Mouse (Mus musculus) cerebellum, adult 8-10 months (tissue): Measurements from ENCODE around the gene Lhb.

ENCODE experiments used
- DNase-seq: peaks from one replicate; pipeline ENCODE4 v3.0.0; 2022

Gene Lhb

GRCm38 (mm10) chr7:45413864-45414739 is 6.5 kb upstream of the Lhb start:
- DNase-seq = no peak

DNA sequence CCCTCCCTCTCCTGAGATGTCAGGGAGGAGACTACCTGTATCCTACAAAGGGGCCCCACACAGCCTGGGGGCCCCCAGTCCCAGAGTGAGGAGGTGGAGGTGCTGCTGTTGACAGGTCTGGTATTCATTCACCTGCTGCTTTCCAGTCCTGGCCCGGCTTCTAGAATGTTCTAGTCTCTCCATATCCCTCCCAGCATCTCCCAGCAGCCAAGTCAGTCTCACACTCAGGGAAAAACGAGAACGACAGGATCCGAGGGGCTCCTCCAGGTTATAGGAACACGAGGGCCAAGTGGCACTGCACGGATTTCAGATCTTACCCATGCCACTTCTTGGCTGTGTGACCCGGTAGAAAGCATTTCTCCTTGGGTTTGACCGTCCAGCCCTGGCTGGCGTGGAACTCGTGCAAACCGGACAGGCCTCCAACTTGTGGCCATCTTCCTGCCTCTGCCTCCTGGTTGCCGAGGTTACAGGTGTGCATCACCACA is 5.8 kb upstream of the Lhb start:
- DNase-seq = no peak

DNA sequence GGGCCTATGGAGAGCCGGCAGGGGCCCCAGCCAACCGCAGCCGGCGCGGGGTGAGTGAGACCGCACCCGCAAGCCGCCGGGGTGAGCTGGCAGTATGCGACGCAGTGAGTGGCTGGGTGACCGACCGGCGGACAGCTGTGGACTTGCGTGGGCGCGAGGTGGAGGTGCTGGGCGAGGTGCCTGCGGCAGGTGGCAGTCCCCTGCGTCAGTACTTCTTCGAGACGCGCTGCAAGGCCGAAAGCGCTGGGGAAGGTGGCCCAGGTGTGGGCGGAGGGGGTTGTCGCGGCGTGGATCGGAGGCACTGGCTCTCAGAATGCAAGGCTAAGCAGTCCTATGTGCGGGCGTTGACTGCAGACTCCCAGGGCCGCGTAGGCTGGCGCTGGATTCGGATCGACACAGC is 5.0 kb upstream of the Lhb start:
- DNase-seq = no peak

GRCm38 (mm10) chr7:45417962-45418492 is 2.6 kb upstream of the Lhb start:
- no peak for DNase-seq

DNA sequence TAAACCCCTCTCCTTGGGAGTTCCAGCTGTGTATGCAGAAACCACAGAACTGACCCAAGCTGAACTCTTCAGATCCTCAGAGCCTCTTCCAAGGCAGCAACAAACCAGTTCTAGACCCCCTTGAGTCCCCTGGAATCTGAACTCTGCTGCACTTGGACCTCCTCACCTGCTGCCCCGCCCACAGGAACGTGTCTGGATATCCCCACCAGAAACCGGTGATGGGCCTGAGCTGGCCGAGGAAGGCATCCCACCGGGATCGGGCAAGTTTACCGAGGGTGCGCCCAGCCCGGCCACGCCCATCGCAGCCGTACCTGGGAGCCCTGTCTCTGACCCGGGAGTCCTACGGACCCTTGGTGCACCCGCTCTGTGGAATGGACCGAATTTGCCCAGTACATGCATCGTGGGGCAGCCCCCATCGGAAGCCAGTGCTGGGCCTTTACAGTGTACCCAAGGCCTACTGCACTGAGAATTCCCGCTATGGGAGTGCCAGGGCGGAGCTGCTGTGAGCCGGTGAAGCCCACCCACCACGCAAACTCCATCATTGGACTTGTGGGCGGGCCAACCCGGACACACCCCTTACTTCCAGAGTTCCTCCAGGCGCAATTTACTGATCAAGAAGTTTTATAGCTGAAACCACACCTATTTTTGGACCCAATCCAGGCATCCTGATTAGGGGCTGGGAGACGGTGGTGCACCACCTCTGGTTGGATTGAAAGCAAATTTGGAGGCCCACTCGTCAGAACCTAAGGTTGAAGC is 583 bp upstream of the Lhb start:
- no peak for DNase-seq

DNA sequence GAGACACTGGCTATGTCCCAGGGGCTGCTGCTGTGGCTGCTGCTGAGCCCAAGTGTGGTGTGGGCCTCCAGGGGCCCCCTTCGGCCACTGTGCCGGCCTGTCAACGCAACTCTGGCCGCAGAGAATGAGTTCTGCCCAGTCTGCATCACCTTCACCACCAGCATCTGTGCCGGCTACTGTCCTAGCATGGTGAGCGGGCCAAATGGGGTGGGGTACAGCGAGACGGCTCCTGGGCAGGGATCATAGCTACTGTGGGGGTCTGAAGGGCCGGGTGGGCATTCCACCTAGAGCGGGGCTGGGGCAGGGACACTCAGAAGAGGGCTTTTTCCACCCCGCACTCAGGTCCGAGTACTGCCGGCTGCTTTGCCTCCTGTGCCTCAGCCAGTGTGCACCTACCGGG is 574 bp downstream of the Lhb start:
- no peak for DNase-seq

- DNase-seq = no peak
Measured at GRCm38 (mm10) chr7:45426556-45426955, 5.9 kb downstream of the Lhb start.

DNA sequence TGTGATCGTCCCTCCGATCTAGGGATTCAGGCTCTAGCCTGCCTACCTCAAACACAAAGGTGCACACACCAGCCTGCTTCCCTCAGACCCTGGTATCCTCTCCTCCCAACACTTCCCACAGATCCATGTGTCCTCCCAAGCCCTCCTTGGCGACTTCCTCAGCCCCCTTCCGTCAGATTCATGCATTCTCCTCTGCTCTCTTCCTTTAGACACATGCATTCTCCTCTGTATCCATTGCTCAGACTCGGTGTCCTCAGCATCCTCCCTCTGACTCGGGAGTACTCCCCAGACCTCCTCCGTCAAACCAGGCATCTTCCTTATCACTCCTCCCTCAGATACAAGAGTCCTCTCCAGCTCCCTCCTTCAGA is 13.2 kb downstream of the Lhb start:
- no peak for DNase-seq

- DNase-seq = peak; percentile 100
Measured at GRCm38 (mm10) chr7:45434203-45435015, 13.8 kb downstream of the Lhb start, which contains the start of gene Gys1. Gene Gys1 (plus strand): TSS chr7:45434844.

DNA sequence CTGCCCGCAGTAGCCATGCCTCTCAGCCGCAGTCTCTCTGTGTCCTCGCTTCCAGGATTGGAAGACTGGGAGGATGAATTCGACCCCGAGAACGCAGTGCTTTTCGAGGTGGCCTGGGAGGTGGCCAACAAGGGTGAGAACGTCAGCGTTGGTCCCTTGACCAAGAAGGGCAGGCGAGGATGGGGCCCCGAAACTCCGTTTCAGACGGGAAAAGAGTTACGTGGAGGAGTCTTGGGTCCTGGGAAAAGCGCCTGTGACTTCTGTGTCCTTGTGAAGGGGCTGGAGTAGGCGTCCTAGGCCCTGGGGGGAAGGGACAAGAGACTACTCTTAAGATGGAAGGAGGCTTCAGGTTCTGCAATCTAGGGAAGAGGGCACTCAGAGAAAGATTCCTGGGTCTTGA is 14.4 kb downstream of the Lhb start:
- no peak for DNase-seq

DNA sequence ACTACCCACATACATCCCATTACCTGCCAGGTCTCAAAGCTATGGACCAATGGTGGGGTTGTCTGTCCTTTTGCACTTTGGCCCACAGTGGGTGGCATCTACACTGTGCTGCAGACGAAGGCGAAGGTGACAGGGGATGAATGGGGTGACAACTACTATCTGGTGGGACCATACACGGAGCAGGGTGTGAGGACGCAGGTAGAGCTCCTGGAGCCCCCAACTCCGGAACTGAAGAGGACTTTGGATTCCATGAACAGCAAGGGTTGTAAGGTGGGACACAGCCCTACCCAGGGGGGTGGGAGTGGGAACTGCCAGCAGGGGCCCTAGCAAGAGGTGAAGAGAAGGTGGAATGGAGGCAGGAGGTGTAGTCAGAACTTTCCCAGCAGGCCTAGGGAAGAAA is 15.8 kb downstream of the Lhb start:
- no peak for DNase-seq

- DNase-seq = no peak
Measured at GRCm38 (mm10) chr7:45437046-45437445, 16.4 kb downstream of the Lhb start.

DNA sequence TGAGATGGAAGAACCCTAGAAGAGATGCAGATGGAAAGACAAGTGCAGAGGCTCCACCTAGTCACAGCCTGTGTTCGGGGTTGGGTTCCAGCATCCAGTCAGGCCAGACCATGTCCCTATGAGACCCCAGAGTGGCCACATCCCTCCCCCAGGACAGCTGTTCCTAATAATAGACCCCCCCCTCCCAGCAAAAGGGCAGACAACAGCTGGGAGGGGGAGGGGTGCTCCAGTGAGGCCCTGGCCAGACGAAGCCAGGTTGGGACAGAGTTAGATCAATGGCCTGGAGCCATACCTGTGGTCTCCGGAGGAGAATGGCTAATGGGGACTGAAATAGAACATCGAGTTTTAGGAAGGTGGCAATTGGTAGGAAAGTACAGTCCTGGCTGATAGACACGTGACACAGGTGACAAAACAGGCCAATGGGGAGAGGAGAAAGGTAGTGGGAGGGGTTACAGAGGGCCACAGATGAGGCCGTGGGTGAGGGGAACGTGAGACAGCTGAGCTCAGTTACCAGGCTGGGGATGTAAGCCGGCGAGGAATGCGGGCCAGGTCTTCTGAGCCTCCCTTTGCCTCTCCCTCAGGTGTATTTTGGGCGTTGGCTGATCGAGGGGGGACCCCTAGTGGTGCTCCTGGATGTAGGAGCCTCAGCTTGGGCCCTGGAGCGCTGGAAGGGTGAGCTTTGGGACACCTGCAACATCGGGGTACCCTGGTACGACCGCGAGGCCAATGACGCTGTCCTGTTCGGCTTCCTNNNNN is 17.1 kb downstream of the Lhb start, which contains the start of gene Ruvbl2:
Gene Ruvbl2 (minus strand): TSS at position 576 of the 756 bp plus-strand sequence.
- no peak for DNase-seq

GRCm38 (mm10) chr7:45443526-45444420 is 23.2 kb downstream of the Lhb start:
- no peak for DNase-seq

DNA sequence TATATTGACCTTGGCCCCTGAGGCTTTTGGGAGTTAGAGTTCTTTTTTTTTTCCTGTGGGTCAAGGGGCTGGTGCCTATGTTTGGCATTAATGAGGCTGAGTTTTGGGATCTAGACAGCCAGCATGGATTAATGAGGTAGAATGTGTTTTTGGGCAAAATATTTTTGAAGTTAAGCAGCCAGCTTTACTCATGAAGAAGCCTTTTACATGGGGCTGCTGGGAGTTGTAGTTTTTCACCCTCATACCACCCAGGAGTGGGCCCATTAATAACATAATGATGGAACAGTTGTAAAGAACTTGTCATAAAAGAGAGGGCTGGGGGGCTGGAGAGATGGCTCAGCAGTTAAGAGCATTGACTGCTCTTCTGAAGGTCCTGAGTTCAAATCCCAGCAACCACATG is 26.0 kb downstream of the Lhb start:
- DNase-seq = no peak

- no peak for DNase-seq
Measured at GRCm38 (mm10) chr7:45447325-45447990, 26.8 kb downstream of the Lhb start.

DNA sequence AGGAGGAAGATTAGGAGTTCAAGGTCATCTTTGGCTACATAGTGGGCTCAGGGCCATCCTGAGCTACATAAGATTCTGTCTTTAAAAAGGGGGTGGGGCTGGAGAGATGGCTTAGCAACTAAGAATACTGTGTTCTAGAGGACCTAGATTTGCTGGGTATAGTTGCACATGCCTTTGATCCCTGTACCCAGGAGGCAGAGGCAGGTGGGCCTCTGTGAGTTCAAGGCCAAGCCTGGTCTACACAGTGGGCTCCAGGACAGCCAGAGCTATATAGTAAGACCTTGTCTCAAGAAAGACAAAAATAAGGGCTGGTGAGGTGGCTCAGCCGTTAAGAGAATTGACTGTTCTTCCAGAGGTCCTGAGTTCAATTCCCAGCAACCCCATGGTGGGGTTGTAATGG is 29.4 kb downstream of the Lhb start:
- DNase-seq = no peak

- peak; percentile 86 for DNase-seq
Measured at GRCm38 (mm10) chr7:45451344-45451982, 30.8 kb downstream of the Lhb start.

DNA sequence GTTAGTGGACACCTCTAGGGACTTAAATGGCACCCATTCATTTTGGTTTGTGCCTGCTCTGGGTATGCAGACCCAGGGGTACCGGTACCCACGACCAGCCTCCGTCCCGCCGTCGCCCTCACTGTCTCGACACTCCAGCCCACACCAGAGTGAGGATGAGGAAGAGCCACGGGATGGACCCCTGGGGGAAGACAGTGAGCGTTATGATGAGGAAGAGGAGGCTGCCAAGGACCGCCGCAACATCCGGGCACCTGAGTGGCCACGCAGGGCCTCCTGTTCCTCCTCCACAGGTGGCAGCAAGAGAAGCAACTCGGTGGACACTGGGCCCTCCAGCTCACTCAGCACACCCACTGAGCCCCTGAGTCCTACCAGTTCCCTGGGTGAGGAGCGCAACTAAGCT is 34.4 kb downstream of the Lhb start:
- DNase-seq = no peak
